Mouse (Mus musculus) forebrain, embryonic 10.5 days (tissue): ENCODE measurements around the gene Zfp663. TPM values are rescaled to one million over a fixed set of nuclear protein-coding genes. Genes with fewer than 3 reads are reported as not detected.
A peak's percentile ranks its signal among the peaks of the same experiment; 100 is the strongest.

Source experiments
- DNase-seq: peaks from one replicate; pipeline ENCODE4 v3.0.0-alpha.2; 2017; ENCODE audit warnings: low spot score; ENCODE audit errors: extremely low spot score
- H3K27ac ChIP-seq: fragments of 300-500 bp; sonication (generic); 2 replicates; pipeline ENCODE4 v1.5.1; 2016; ENCODE audit warnings: mild to moderate bottlenecking
- H3K27me3 ChIP-seq: fragments of 300-500 bp; sonication (generic); 2 replicates; pipeline ENCODE4 v1.6.1; 2016; ENCODE audit warnings: mild to moderate bottlenecking; ENCODE audit not compliant: poor library complexity, severe bottlenecking
- H3K36me3 ChIP-seq: fragments of 300-500 bp; sonication (generic); replicated peaks from 2 replicates; pipeline ENCODE4 v1.6.1; 2016; ENCODE audit warnings: mild to moderate bottlenecking, moderate library complexity
- H3K4me1 ChIP-seq: fragments of 300-500 bp; sonication (generic); 2 replicates; pipeline ENCODE4 v1.6.1; 2016
- H3K4me3 ChIP-seq: fragments of 300-500 bp; sonication (generic); 2 replicates; pipeline ENCODE4 v1.5.1; 2016; ENCODE audit warnings: mild to moderate bottlenecking, moderate library complexity
- H3K9me3 ChIP-seq: fragments of 300-500 bp; sonication (generic); 2 replicates; pipeline ENCODE4 v1.6.1; 2016; ENCODE audit warnings: mild to moderate bottlenecking, moderate library complexity
- WGBS: fragments of 180-500 bp; shearing (Covaris S2); methylation state at CpG from one replicate; pipeline ENCODE4 v1.1.7; 2016; 5-methylcytosine and 5-hydroxymethylcytosine counted together
- polyA plus RNA-seq: library from polyadenylated mRNA; unstranded; fragments of >200 nt; fragmentation: Nextera tagmentation; extraction: Ambion mirVana; gene quantifications from 2 replicates; pipeline ENCODE4 v1.2.1, GENCODE M21; 2016

Gene Zfp663
- polyA plus RNA-seq, 1 experiment from 2014 or later, result 4.9 TPM

GRCm38 (mm10) chr2:165392156-165392555, 23.6 kb upstream of the Zfp663 start:
- peaks cover 26% of the 10 kb centered on the region for H3K4me1 ChIP-seq
- no peaks in the 10 kb centered on the region for H3K27me3 ChIP-seq
- H3K36me3 ChIP-seq, result no peaks in the 10 kb centered on the region
- DNase-seq, result no peak
- WGBS, result 85% methylated on average over 4 of the region's 4 CpGs
- H3K9me3 ChIP-seq, result no peaks in the 10 kb centered on the region
- no peak overlapping the region for H3K27ac ChIP-seq
- H3K4me3 ChIP-seq, result no peak overlapping the region

DNA sequence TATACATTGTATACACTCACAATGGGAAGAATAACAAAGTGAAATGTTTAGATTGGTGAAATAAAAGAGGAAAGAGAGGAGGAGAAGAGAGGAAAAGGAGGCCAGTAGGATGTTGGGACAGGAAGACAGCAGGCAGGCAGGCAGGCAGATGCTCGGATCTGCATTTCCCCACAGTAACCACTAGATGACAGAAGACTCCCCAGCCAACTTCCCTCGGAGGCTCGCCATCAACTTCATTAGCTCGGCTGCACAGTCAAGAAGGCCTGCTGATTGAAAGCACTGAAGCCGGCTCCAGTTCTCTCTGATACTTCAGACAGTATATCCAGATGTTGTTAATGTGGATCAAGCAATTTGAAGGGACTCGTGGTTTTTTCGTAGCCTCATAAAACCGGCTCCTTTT, 23.0 kb upstream of the Zfp663 start:
- Histone ChIP-seq H3K4me3 (no peak overlapping the region), H3K9me3 (no peaks in the 10 kb centered on the region), H3K36me3 (peaks cover 4% of the 10 kb centered on the region), H3K27ac (no peak overlapping the region), H3K4me1 (peaks cover 26% of the 10 kb centered on the region), H3K27me3 (no peaks in the 10 kb centered on the region)
- 20% methylated on average over 8 of the region's 8 CpGs for WGBS
- peak; percentile 69 for DNase-seq

- Histone ChIP-seq H3K27ac (no peak overlapping the region), H3K36me3 (peaks cover 25% of the 10 kb centered on the region), H3K27me3 (no peaks in the 10 kb centered on the region), H3K4me1 (peaks cover 37% of the 10 kb centered on the region), H3K9me3 (no peaks in the 10 kb centered on the region), H3K4me3 (no peak overlapping the region)
- no peak for DNase-seq
- 83% methylated on average over 6 of the region's 6 CpGs for WGBS
Observed at GRCm38 (mm10) chr2:165389299-165389952, 20.9 kb upstream of the Zfp663 start.

DNA sequence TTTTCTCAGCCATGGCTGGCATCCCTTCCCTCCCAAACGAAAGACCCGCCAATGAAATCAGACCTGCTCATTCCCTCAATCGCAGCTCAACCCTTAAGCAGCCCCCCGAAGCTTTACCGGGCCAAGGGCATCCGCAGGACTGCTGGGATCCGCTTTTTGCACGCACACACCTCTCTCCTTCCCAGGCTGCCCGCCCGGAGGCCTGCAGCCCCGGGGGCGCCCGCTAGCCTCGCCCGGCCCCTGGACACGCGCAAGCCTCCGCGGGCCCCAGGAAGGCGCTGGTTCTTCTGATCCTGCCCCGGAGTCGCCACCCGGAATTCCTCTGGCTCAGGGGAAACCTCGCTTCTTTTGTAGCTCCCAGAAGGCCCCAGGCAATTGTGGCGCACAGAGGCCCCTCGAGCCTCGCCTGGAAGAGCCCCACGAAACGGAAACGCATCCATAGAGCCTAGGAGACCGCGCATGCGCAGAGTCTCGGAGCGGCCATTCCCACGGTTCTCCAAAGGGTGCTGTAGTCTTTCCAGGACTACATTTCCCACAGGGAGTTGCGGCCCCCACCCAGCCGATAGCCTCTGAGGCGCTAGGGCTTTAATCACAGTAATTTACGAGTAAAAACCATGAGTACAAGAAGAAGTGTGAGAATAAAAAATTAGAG, 19.4 kb upstream of the Zfp663 start, which contains the start of gene Zfp334:
Gene Zfp334, minus strand, starts transcription at position 416 of the 652 bp plus-strand sequence.
- WGBS, result under 1% methylated on average over 40 of the region's 40 CpGs
- Histone ChIP-seq H3K4me3 (peak within 1 kb of the TSS; percentile 85), H3K27ac (peak within 1 kb of the TSS; percentile 99), H3K9me3 (peaks cover under 1% of the 10 kb centered on the region; the same call in 1 of the 2 replicates), H3K27me3 (no peaks in the 10 kb centered on the region), H3K36me3 (peaks cover 40% of the 10 kb centered on the region), H3K4me1 (peaks cover 39% of the 10 kb centered on the region)
- peak; percentile 96 for DNase-seq

GRCm38 (mm10) chr2:165387370-165387769, 18.8 kb upstream of the Zfp663 start:
- peak overlapping the region; percentile 85 for H3K4me3 ChIP-seq
- 7% methylated on average over 4 of the region's 4 CpGs for WGBS
- H3K9me3 ChIP-seq, result peaks cover 4% of the 10 kb centered on the region; the same call in 1 of the 2 replicates
- H3K36me3 ChIP-seq, result peaks cover 46% of the 10 kb centered on the region
- H3K4me1 ChIP-seq, result peaks cover 39% of the 10 kb centered on the region
- peak overlapping the region; percentile 99 for H3K27ac ChIP-seq
- no peaks in the 10 kb centered on the region for H3K27me3 ChIP-seq
- no peak for DNase-seq

DNA sequence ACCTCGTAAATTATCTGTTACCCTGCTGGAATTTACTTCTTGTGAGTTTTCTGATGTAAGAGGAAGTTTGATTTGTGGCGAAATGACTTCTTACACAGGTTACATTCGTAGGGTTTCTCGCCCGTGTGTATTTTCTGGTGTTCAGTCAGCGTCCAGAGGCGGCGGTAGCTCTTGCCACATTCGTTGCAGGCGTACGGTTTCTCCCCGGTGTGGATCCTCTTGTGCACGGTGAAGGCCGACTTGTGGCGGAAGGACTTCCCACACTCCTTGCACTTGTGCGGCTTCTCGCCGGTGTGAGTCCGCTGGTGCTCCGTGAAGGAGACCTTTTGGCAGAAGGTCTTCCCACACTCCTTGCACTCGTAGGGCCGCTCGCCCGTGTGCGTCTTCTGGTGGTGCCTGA, 11.5 kb upstream of the Zfp663 start:
- Histone ChIP-seq H3K27ac (no peak overlapping the region), H3K4me1 (peaks cover 19% of the 10 kb centered on the region; the same call in 1 of the 2 replicates), H3K36me3 (peaks cover 100% of the 10 kb centered on the region), H3K4me3 (no peak overlapping the region), H3K27me3 (no peaks in the 10 kb centered on the region), H3K9me3 (peaks cover 29% of the 10 kb centered on the region)
- WGBS, result 96% methylated on average over 25 of the region's 25 CpGs
- no peak for DNase-seq

DNA sequence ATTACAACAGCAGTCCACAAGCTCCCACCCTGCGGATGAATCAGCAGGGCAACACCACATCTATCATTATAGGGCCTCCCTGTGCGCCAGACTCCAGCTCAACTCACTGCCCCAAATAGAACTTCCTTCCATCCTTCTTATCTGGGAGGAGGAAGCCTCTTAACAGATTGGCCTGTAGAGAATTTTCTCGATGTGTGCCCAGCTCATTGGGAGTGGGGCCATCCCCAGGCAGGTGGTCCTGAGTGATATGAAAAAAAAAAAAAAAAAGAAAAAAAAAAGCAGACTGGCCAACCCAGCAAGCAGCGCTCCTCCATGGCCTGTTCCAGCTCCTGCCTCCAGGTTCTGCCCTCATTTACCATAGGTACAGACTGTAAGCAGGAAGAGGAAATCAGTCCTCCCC, 7.5 kb upstream of the Zfp663 start:
- Histone ChIP-seq H3K4me1 (peaks cover 27% of the 10 kb centered on the region), H3K27ac (no peak overlapping the region), H3K4me3 (no peak overlapping the region), H3K9me3 (peaks cover 13% of the 10 kb centered on the region), H3K27me3 (no peaks in the 10 kb centered on the region), H3K36me3 (peaks cover 69% of the 10 kb centered on the region)
- 86% methylated on average over 4 of the region's 4 CpGs for WGBS
- DNase-seq, result no peak

- WGBS, result 86% methylated on average over 5 of the region's 5 CpGs
- H3K36me3 ChIP-seq, result peaks cover 64% of the 10 kb centered on the region
- DNase-seq, result no peak
- no peaks in the 10 kb centered on the region for H3K27me3 ChIP-seq
- H3K4me1 ChIP-seq, result peaks cover 32% of the 10 kb centered on the region
- no peak overlapping the region for H3K4me3 ChIP-seq
- H3K27ac ChIP-seq, result no peak overlapping the region
- peaks cover 8% of the 10 kb centered on the region for H3K9me3 ChIP-seq
Observed at GRCm38 (mm10) chr2:165375478-165375877, 6.9 kb upstream of the Zfp663 start.

DNA sequence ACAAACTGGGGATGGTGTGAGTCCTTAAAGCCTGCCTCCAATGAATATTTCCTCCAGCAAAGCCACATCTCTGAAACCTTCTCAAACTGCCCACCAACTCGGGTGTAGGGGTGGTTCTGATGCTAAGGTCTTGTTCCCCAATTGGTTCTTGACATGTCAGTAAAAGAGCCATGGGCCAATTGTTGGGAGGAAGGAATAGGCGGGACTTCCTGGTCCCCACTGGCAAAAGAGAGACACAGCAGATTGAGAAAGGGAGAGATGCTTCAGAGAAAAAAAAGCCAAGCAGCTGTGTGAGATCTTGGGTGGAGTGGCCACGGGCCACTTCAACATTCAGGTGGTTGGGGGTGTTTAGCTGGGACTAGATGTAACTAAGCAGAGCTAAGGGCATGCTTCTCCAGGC, 2.5 kb upstream of the Zfp663 start:
- no peak for DNase-seq
- no peak overlapping the region for H3K4me3 ChIP-seq

DNA sequence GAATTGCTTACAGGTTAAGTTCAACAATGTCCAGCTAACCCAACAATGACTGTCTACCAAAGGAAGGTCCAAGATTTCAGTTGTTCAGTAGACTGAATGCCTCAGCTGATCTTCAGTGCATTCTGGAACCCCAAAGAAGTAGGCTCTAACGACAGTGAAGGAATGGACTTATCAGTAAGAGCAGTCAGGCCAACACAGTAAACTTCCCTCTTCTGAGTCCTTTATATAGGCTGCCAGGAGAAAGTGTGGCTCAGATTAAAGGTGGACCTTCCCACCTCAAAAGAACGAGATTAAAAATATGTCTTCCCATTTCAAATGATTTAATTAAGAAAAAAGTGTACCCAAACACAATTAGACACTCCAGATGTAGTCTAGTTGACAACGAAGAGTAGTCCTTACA, 1.8 kb upstream of the Zfp663 start:
- H3K36me3 ChIP-seq, result peaks cover 13% of the 10 kb centered on the region
- no peak for DNase-seq
- H3K9me3 ChIP-seq, result no peaks in the 10 kb centered on the region
- H3K4me1 ChIP-seq, result peaks cover 52% of the 10 kb centered on the region
- no peak overlapping the region for H3K27ac ChIP-seq
- peaks cover 23% of the 10 kb centered on the region for H3K27me3 ChIP-seq
- H3K4me3 ChIP-seq, result no peak overlapping the region
- WGBS, result 81% methylated on average over 3 of the region's 3 CpGs

More for the DNA sequence above, 2.5 kb upstream of the Zfp663 start:
- Histone ChIP-seq H3K27me3 (peaks cover 20% of the 10 kb centered on the region), H3K4me1 (peaks cover 59% of the 10 kb centered on the region), H3K36me3 (peaks cover 20% of the 10 kb centered on the region), H3K9me3 (no peaks in the 10 kb centered on the region), H3K27ac (0 out of 2 replicates have a peak overlapping the region, but pooled peaks have one; percentile 4)
- WGBS, result 28% methylated on average over 3 of the region's 3 CpGs

GRCm38 (mm10) chr2:165367868-165368439, 575 bp downstream of the Zfp663 start:
- Histone ChIP-seq H3K4me3 (peak overlapping the region; percentile 64), H3K4me1 (peaks cover 57% of the 10 kb centered on the region), H3K27ac (peak overlapping the region; percentile 92), H3K36me3 (no peaks in the 10 kb centered on the region), H3K27me3 (peaks cover 47% of the 10 kb centered on the region), H3K9me3 (no peaks in the 10 kb centered on the region)
- peak; percentile 70 for DNase-seq
- 2% methylated on average over 12 of the region's 13 CpGs for WGBS

DNA sequence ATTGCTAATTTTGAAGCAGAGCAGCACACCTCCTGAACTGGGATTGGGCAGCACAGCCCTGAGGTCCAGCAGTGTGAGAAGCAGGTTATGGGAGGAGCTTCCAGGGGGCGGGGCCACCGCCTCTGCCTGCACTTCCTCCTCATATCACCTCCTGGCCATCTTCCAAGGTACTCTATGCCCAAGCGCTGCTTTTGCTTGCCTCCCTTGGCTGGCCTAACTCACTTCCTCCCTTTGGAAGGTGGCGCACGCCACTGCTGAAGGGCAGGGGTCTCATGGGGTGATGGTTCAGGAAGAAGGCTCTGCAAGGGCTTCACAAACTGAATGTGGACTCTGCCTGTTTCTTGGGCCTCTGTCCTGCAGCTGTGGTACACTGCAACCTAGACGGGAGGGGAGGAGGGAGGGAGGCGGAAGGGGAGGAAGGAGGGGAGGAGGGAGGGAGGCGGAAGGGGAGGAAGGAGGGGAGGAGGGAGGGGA, 1.4 kb downstream of the Zfp663 start:
- no peaks in the 10 kb centered on the region for H3K9me3 ChIP-seq
- peaks cover 55% of the 10 kb centered on the region for H3K27me3 ChIP-seq
- DNase-seq, result no peak
- H3K36me3 ChIP-seq, result no peaks in the 10 kb centered on the region
- 5% methylated on average over 6 of the region's 8 CpGs for WGBS
- H3K27ac ChIP-seq, result peak overlapping the region; percentile 92
- peaks cover 55% of the 10 kb centered on the region for H3K4me1 ChIP-seq
- H3K4me3 ChIP-seq, result peak overlapping the region; percentile 64
